Mouse (Mus musculus) lung, postnatal 10 days (tissue): ENCODE results near the gene Wasf1.

Experiments
- DNase-seq: peaks from one replicate; pipeline ENCODE4 v3.0.0; 2021

The Wasf1 gene

DNA sequence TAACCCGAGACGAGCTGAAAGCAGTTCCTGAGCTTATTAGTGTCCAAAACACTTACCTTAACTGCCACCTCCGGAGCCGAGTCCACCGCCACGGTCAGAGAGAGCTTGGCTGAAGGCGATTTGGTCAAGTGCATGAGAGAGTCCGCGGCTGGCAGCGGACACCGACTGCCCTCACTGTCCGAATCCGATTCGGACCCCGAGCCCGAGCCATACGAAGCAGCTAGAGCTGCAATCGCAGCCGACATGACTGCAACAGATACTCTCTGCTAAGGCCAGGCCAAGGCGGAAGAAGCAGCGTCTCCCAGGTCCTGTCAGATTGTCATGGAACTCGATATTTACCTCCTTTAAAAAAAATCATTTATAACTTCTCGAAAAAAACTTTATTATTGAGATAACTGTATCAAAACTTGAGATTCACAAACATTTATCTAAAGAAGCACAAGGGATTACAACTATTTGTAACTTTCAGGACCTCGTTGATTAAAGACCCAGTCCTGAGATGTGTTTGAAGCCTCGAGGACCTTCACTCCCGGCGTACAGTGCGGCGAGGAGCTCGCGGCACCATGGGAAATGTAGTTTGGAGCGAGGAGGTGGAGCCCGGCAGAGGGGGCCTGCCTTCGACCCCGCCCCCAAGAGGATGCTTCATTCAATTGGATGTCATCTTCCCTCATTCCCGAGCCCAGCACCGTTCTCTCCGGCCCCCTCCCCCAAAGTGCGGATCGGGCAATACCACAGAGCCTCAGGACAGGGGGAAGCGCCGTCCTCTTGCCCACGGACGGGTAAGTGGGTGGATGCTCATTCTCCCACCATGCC is at the start of gene Wasf1, which contains the start of gene Cdc40:
Gene Wasf1, plus strand, starts transcription at position 645 of the 813 bp plus-strand sequence.
Gene Cdc40, minus strand, starts transcription at position 481 of the 813 bp plus-strand sequence.
- peak; percentile 99 for DNase-seq

DNA sequence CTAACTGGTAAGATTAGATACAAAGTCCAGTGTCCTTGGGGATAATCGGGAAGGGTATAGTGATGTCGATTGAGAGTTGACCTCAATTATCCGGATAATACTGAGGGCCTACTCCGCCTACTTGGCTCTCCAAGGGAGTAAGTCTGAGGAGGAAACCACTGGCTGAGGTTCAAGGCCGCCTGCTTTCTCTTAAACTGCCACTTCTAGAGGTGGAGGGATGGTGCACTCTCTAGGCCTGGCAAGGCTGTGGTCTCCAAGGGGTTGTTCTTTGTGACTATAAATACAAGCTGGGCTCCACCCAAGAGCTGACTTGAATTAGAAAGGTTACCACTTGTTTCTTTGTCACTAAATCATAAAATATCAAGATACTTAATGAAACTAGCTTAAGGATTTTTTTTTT is 43.2 kb upstream of the Wasf1 start:
- DNase-seq = no peak

DNA sequence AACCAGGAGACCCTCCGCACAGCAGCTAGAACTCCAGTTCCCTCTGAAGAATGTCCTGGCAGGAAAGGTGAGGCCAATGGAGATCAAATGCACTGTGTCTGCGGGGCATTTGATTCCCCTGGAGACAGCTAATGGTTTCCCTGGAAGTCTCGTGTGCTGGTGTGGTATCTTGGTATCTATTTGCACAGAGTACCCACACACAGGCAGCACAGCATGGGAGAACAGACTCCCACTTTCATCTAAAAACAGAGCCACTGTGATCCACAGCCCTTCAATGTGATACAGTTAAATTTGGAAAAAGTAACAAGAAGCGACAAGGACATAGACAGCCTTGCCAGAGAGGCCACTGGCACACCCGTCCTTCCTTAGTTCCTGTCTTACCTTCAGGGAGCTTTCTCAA is 39.4 kb upstream of the Wasf1 start:
- no peak for DNase-seq

DNA sequence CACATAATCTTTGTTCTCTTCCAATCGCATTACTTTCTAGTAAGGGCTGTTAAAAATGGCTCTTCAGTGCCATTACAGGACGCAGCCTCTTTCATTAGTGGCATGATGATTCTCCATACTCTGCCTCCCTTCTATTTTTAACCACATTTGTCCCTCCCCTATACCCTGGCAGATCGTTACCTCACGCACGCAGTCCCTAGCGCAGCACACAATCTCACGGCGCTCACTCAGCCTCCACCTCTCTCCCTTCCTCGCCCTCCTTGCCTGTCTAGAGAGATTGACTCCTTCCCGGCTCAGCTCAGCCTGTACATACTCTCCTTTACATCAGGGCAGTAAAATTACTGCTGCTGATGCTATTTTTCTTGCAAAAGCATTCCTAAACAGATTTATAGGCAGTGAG is 38.7 kb upstream of the Wasf1 start:
- DNase-seq = no peak

DNA sequence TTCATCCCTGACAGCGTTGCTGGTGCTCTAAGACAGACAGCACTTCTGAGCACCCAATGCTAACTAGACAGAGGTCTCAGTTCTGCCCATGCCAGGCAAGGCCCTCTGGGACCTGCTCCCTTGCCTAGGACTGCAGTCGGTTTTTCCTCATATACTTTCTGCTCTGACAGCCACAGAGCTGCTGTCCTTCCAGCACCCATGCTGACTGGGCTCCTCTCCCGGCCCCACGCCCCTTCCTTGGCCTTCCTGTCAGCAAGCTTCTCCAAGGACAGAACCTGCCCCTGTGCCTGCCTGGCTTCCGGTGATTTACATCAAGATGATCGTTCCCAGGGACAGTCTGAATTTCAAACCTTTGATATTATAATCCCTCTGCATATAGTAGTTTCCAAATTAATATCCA is 37.6 kb upstream of the Wasf1 start:
- DNase-seq = no peak

DNA sequence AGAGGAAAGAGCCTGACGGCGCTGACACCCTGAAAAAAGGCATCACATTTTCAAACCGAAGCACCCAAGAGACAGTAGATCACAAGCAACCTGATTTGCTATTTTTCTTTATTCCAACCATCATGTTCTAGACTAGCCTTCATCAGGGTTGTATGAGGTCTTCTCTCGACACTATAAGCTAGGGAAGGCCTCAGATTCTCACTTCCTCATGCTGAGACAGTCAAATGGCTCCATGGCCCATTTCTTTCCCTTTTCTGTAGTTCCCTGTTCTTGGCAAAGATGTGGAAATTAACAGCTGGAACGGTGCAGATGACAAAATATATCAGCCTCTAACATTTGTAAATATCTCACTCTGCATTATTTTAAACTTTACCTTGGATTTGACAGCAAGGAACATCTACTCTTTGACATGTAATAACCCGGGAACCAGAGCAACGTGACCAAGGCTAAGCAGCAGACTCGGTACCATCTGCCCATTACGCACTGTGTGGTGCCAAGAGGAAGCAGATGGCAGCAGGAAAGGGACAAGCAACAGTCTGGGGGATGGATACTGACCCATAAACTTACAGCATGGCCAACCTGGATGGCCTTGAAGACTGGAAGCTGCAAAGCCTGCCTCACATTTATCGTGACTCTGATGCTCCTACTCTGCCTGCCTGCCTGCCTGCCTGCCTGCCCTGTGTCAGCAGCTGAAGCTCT is 36.0 kb upstream of the Wasf1 start:
- no peak for DNase-seq

DNA sequence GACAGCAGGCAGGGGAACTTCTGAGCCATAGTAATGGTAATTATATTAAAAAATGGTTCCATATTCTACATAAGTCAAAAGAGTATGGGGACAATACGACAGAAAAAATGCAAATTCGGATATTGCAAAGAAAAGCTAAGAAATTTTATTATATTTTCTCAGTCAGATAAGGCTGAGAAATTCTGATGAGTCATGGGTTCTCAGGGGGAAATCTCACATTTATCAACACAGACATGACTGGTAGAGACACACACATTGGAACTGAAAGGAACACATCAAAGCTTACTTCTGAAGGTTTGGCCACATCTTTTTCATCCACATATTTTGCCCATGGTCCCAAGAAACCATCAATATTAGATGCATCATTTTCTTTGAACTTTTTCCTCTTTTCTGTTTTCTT is 32.6 kb upstream of the Wasf1 start:
- no peak for DNase-seq

DNA sequence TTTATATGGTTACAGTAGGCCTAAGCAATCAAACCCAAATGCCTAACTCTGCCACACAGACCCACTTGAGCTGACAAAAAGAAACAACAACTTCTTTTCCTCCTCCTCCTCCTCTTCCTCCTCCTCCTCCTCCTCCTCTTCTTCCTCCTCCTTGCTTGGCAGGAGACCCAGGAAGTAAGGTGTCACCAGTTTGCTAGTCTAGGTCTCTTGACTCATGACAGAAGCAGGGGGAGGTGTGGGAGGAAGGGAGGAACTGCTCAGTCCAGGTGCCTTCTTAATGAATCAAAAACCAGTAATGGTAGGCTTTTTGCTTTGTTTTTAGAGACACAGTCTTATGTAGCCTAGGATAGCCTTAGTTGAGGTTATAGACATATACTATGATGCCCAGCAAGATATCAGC is 32.1 kb upstream of the Wasf1 start:
- no peak for DNase-seq

DNA sequence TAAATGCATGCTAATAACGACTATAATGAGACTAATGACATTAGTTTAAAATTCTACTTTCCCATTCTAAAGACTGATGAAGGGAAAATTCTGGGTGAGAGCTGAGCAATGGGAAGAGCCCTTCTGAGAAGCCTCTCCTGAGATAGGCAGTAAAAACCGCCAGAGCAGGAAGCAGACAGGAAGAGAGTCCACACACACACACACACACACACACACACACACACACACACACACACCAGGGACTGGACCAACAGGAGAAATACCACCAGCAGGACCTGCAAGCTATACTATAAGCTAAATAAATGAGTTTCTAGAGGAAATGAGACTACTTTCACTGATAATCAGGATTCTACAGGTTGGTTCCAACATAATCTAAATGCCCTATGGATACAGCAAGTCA is 27.7 kb upstream of the Wasf1 start:
- no peak for DNase-seq

DNA sequence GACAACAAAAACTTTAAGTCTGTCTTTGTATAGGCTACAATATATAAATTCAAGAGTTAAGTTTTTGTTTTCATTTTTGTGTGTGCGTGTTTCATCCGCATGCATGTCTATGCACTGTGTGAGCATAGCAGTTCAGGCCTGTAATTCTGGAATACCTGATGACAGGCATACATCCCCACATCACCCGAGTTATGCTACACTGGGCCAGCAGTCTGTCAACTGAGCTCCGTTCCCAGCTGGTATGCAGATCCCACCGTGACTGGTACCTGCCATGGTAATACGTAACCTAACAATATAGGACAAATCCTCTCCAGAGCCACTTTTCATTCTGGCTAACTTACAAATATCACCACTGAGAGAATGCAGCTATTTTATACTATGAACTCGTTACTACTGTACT is 26.6 kb upstream of the Wasf1 start:
- DNase-seq = no peak

DNA sequence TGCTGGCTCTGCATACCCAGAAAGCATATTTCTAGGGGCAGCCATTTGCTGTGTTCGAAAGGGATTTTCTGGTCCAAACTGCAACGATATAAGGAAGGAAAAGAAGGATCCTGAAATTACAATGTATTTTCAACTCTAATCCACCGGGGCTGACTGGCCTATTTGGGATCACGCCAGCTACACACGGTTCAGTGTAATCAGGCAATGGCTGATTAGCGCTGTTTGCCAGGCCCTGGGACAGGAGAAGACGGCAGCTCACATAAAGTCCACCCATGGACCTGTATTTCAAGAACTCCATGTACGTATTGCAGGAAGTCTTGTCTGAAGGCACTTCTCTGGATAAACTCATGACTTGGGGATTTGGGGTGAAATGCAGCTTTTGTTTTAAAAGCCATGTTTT is 25.7 kb upstream of the Wasf1 start:
- no peak for DNase-seq

DNA sequence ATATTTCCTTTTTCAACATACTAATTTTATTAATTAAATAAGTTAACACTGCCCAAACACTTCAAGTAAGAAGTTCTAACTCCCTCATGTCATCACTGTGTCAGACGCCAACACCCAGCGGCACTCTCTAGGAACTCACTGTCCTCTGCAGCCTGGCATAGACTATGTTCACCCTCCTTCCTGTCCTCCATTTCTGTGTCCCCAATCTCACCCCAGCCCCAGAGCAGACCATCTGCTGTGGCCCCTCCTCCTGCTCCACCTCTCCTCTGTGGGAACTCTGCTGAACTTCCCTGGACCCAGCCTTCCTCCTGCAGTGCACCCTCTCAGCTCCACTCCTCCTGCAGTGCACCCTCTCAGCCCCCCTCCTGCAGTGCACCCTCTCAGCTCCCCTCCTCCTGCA is 15.2 kb upstream of the Wasf1 start:
- peak; percentile 33 for DNase-seq

DNA sequence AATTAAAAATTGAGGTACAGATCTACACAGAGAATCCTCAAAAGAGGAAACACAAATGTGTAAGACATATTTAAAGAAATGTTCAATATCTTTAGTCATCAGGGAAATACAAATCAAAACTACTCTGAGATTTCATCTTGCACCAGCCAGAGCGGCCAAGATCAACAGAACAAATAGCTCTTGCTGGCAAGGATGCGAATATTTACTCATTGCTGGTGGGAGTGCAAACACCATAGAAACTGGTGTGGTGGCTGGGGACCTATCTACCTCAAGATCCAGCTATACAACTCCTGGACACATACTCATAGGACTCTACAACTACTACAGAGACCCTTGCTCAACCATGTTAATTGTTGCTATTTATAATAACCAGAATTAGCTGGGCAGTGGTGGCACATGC is 12.0 kb upstream of the Wasf1 start:
- peak; percentile 6 for DNase-seq

DNA sequence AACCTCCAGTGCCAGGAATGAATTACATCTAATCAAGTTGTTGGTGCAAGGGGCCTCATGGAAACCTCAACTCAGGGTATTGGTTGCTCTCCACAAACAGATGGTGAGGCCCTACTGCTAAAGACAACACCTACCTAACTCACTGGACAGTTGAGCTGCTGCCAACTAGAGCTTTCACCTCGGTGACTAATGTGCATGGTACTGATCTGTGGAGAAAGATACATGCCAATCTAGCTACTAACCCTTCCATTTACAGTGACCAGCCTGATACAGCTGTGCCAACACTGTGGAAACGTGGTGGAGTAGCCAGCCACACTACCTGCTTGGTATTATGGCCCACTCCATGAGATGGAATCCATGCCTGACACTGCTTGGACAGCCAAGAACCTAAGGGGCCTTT is 11.2 kb upstream of the Wasf1 start:
- DNase-seq = no peak

DNA sequence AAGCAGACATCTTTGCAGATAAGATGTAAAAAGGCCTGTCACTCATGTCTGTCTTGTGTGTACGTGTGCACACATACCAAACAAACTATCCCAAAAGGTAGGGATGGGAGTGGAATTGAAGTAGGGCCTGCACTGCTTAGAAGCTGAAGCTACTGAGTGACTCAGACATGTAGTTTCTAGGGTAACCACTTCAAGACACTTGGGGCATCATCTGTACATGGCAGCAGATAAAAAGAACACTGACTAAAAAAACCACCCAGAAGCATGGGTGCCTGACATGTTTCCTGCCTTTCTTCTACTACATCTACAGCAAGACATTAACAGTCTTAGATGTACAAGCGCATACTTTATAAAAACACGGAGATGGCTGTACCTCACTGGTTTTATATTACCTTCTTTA is 5.0 kb upstream of the Wasf1 start:
- DNase-seq = no peak

DNA sequence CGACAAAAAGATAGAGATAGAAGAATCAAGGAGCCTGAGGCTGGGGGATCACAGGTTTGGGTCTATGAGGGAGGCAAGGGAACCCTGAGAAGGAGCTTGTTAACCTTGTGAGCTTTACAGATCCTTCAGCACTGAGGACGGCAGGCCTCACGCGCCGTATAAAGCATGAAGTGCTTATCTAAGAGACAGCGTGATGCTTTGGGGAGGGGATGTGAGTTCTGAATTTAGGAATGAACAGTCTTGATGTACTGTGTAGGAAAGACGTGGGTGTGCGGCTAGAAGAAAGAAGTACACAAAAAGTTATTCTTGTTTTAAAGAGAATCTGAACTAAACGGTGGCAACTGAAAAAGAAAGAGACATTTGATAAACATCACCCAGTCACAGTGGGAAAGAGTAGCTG is 3.3 kb upstream of the Wasf1 start:
- DNase-seq = no peak

DNA sequence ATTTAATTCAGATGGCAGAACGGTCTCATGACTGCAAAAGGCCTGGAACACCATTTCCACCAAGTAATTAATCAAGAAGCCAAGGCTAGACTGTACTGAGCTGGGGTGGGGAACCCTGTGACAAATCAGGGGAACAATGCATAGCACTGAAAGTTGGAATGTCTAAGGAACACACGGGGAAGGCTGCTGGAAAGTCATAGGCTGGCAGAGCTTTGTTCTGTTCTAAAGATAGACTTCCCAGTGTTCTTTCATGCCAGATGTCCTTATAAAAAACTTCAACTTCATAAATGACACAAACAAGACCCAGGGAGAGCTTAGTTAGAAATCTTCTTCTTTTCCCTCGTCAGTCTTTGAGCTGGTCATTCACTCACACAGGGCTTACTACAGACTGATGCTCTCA is 2.0 kb upstream of the Wasf1 start:
- no peak for DNase-seq

DNA sequence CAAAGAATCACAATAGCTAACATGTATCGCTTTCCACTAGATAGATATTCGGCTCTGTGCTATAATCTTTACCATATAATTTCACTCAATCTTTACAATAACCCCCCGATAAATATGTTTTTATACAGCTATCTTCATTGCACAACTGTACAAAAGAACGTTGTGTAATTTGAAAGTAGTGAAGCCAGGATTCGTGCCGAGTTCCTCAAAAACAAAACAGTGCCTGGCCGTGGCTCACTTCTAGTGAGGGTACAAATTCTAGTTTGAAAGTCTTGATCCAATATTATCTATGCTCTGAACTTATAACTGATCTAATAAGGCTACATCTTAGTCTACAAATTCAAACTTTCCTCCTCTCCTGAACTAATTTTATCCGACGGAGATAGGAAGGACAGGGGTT is 942 bp upstream of the Wasf1 start:
- DNase-seq = no peak

DNA sequence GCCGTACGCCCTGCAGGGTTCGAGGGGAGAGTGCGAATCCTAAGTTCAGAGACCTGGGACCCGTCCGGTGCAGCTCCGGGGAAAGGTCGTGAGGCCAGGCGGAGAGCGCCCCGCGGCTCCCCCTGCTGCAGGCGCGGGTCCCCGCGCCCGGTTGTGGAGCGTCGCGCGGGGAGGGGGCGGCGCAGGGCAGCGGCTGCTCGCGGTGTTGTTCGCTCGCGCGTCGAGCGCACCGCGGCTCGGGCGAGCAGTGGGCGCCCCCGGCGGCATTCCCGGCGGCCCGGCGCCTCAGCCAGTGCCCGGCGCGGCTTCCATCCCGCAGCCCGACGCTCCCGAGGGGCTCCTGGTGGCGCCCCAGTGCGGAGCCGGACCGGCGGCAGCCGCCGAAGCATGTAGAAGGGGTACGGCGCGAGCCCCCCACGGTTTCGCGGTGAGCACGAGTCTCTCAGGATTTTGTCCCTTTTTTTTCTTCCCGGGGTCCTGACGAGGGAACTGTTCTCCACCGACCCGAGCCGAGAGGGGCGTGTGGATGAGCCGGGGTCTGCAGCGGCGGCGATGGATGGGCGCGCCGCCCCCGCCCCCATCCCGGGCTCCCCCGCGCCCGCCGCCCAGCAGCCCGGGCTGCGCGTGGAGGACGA is 486 bp downstream of the Wasf1 start:
- no peak for DNase-seq

DNA sequence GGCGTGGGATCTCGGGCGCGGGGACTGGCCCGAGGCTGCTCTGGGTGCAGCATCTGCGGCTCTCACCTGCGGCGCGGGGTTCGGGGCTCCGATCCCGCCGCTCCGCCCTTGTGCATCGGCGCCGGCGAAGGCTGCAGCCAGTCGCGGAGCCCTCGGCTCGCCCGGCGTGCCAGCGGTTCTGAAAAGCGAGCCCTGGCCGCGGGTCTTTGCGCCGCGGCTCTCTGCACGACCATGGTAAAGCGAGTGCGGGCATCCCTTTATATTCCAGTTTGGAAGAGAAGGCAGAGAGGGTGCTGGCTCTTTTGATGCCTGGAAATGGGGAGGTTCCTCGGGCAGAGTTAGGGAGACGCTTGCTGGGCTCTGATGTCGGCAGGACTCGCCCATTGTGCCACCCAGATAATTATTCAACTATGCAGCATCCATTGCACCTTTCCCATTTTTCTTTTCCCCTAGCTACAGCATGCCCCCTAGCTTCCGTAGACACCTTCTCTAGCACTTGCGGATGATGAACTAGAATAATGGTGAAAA is 1.1 kb downstream of the Wasf1 start:
- peak; percentile 14 for DNase-seq

DNA sequence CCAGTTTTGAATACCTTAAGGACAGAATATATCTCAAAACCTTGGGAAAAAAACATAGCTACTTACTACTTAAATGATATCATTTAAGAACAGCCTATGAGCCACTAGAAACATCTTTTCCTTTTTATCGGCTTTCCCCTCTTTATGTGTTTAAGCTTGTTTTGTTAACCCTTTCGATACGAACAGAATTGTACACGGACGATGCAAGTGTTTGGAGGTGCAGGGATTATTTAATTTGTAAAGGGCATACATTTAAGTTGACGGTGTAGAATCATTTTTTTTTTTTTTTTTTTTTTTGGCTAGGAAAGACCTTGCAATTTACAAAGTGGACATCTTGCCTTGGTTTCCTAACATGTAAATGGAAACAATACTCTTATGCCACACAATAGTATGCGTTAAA is 2.2 kb downstream of the Wasf1 start:
- DNase-seq = no peak

DNA sequence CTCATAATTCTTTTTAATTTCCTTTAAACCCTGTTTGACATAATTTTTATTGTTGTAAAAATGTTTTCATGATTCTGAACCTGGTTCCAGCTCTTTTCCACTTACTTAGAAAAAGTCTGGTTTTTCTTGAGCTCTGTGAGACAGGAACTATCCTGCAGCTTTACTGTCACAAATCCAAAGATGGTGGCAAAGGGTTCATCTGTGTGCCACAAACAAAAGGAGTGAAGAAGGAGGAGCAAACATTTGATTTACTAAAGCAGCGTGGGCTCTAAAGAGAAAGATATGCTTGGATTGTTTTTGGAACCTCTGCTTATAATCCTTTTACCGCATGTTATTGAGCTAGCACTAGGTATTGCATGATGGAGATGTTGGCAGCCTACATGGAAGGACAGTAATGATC is 4.0 kb downstream of the Wasf1 start:
- DNase-seq = no peak

DNA sequence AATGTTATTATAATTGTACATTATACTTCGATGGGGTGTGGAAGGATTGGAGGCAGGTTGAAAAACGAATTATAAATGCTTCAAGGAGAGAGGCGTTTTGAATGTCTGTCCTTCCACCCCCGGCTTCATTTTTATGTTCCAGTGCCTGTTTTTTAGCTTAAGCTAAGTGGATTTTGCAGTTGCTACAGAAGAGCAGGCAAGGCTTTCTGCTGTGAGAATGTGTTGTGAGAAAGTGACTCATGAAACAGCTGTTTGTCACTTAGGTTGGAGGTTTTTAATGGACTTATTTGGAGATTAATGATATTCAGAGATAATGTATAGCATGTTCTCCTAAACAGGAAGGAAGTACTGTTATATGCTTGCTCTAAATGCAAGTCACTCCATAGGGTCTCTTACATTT is 5.9 kb downstream of the Wasf1 start:
- DNase-seq = no peak

DNA sequence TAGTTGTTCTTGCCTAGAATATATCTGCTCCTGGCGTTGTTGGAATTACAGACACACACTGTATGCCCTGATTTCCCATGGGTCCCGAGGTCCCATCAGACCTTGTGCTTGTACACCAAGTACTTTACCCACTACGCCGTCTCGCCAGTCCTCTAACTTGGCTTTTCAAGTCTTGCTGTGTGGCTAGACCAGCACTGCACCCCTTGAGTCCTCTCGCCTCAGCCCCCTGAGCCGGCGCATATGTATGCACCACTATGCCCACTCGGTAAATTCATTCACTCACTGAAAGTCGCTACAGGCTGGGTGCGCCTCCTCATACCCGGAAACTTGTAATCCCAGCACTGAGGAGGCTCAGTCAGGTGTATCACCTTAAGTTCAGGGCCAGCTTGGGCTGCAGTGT is 12.5 kb downstream of the Wasf1 start:
- DNase-seq = no peak
